Mouse (Mus musculus) limb, embryonic 13.5 days (tissue): ENCODE measurements around the gene Cacng3. TPM values are rescaled to one million over a fixed set of nuclear protein-coding genes. Genes with fewer than 3 reads are reported as not detected.

Experiments
- ATAC-seq: fragments of 200-750 bp; cut with Nextera tagmentation; 2 replicates; pipeline ENCODE4 v1.8.0; 2017; ENCODE audit warnings: low read depth, moderate number of reproducible peaks, moderate TSS enrichment; ENCODE audit not compliant: low FRiP score
- H3K27ac ChIP-seq: fragments of 300-500 bp; sonication (generic); 2 replicates; pipeline ENCODE4 v1.5.1; 2015; ENCODE audit warnings: inconsistent platforms, mild to moderate bottlenecking, moderate library complexity
- H3K27me3 ChIP-seq: fragments of 300-500 bp; sonication (generic); 2 replicates; pipeline ENCODE4 v1.6.1; 2015; ENCODE audit warnings: mild to moderate bottlenecking, inconsistent platforms
- H3K36me3 ChIP-seq: fragments of 300-500 bp; sonication (generic); 2 replicates; pipeline ENCODE4 v1.6.1; 2015; ENCODE audit warnings: inconsistent platforms, mild to moderate bottlenecking, moderate library complexity
- H3K4me1 ChIP-seq: fragments of 300-500 bp; sonication (generic); 2 replicates; pipeline ENCODE4 v1.6.1; 2015; ENCODE audit warnings: inconsistent platforms
- H3K4me2 ChIP-seq: fragments of 300-500 bp; sonication (generic); replicated peaks from 2 replicates; pipeline ENCODE4 v1.6.1; 2015; ENCODE audit warnings: inconsistent platforms, mild to moderate bottlenecking, moderate library complexity
- H3K4me3 ChIP-seq: fragments of 300-500 bp; sonication (generic); 2 replicates; pipeline ENCODE4 v1.5.1; 2015; ENCODE audit warnings: moderate library complexity, mild to moderate bottlenecking, inconsistent platforms
- H3K9ac ChIP-seq: fragments of 300-500 bp; sonication (generic); 2 replicates; pipeline ENCODE4 v1.6.1; 2015; ENCODE audit warnings: mild to moderate bottlenecking, inconsistent platforms
- H3K9me3 ChIP-seq: fragments of 300-500 bp; sonication (generic); 2 replicates; pipeline ENCODE4 v1.6.1; 2016; ENCODE audit warnings: inconsistent platforms
- WGBS: fragments of 180-500 bp; shearing (Covaris S2); methylation state at CpG from one replicate; pipeline ENCODE4 v1.1.7; 2015; 5-methylcytosine and 5-hydroxymethylcytosine counted together
- polyA plus RNA-seq: library from polyadenylated mRNA; unstranded; fragments of >200 nt; fragmentation: Nextera tagmentation; extraction: Ambion mirVana; gene quantifications from 2 replicates; pipeline ENCODE4 v1.2.1, GENCODE M21; 2015

Cacng3 gene
- polyA plus RNA-seq, 1 experiment from 2014 or later, result not detected

DNA sequence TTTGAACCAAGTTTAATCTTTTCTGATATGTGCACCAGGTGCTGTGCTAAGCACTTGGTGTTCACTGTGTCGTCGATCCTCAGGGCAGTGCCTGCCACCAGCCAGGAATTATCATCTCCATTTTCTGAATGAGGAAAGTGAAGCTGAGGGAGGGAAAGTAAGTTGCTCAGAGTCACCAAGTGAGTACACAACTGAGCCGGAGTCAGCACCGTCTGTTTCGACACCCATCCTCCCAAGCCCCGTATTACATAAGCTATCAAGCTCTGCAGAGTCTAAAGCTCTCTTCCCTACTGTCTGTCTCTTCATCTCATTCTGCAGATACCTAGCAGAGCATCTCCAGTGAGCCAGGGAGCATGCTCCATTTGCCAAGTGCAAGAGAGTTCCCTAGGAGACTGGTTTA, 124.8 kb downstream of the Cacng3 start:
- no peak overlapping the region for H3K9ac ChIP-seq
- H3K9me3 ChIP-seq, result no peaks in the 10 kb centered on the region
- H3K36me3 ChIP-seq, result no peaks in the 10 kb centered on the region
- H3K4me3 ChIP-seq, result no peak overlapping the region
- H3K27ac ChIP-seq, result no peak overlapping the region
- no peaks in the 10 kb centered on the region for H3K27me3 ChIP-seq
- no peak overlapping the region for H3K4me2 ChIP-seq
- ATAC-seq, result no peak
- WGBS, result 88% methylated on average over 6 of the region's 6 CpGs
- H3K4me1 ChIP-seq, result no peaks in the 10 kb centered on the region

DNA sequence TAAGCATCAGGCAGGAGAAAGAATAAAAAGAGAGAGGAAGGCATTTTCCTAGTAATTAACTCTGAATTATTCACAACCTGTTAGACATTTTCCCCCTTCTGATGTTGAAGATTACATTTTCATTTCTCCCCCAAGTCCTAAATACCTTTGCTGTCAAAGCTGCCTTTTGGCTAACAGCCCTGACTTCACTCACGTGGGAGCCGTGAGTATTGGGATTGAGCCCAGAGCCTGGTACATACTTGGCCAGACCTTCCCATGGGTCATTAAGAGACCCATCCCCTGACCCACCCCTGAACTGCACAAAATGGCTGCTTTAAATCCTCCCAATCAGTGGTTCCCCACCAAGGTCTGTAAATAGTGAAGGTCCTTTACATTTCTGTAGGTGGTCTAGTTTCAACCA, 130.5 kb downstream of the Cacng3 start:
- ATAC-seq, result no peak
- no peaks in the 10 kb centered on the region for H3K36me3 ChIP-seq

DNA sequence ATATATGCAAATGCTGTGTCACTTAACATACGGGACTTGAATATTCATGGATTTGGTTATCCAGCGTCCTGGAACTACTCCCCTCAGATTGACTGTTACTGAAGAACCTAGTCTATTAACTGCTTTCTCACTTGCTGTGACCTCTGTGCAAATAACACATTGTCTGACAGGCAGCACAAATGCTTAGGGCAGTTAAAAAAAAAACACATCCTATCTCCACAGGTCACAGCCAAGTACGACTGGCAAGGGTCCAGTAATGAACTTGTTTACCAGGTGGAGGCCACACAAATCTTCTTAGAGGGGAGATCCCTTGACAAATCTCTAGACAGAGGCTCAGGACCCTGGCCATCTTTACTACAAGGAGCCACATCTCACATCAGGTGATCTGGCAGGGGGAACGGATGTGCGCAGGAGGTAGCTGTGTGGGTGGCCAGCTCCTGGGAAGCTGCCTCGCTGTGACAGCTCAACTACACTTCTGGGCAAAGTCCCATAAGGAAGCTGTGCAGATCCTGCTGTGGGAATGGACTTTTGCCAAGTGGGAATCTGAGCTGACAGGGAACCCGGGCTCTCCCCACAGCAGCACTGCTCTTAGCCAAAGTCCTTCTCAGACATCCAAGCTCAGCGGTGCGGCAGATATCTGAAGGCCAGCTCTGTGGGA, 133.7 kb downstream of the Cacng3 start:
- 0 out of 2 replicates have a peak, but pooled peaks have one; percentile 32 for ATAC-seq
- 64% methylated on average over 9 of the region's 9 CpGs for WGBS

More for the DNA sequence above, 130.5 kb downstream of the Cacng3 start:
- H3K4me3 ChIP-seq, result no peak overlapping the region
- WGBS, result 52% methylated on average over 2 of the region's 2 CpGs
- no peak overlapping the region for H3K9ac ChIP-seq
- H3K27me3 ChIP-seq, result no peaks in the 10 kb centered on the region
- no peak overlapping the region for H3K4me2 ChIP-seq
- H3K4me1 ChIP-seq, result peaks cover 4% of the 10 kb centered on the region
- H3K9me3 ChIP-seq, result no peaks in the 10 kb centered on the region
- H3K27ac ChIP-seq, result no peak overlapping the region

GRCm38 (mm10) chr7:122806531-122806930, 136.2 kb downstream of the Cacng3 start:
- H3K36me3 ChIP-seq, result no peaks in the 10 kb centered on the region
- no peak overlapping the region for H3K9ac ChIP-seq
- no peaks in the 10 kb centered on the region for H3K27me3 ChIP-seq
- WGBS, result 76% methylated on average over 5 of the region's 5 CpGs
- no peak overlapping the region for H3K27ac ChIP-seq
- H3K9me3 ChIP-seq, result no peaks in the 10 kb centered on the region
- H3K4me3 ChIP-seq, result no peak overlapping the region
- peaks cover 4% of the 10 kb centered on the region; the same call in 1 of the 2 replicates for H3K4me1 ChIP-seq
- H3K4me2 ChIP-seq, result no peak overlapping the region
- ATAC-seq, result no peak

More for the DNA sequence above, 133.7 kb downstream of the Cacng3 start:
- H3K4me1 ChIP-seq, result peaks cover 4% of the 10 kb centered on the region
- H3K9me3 ChIP-seq, result no peaks in the 10 kb centered on the region
- H3K27me3 ChIP-seq, result no peaks in the 10 kb centered on the region
- no peaks in the 10 kb centered on the region for H3K36me3 ChIP-seq
- H3K9ac ChIP-seq, result no peak overlapping the region
- H3K4me3 ChIP-seq, result no peak overlapping the region
- no peak overlapping the region for H3K4me2 ChIP-seq
- H3K27ac ChIP-seq, result no peak overlapping the region

DNA sequence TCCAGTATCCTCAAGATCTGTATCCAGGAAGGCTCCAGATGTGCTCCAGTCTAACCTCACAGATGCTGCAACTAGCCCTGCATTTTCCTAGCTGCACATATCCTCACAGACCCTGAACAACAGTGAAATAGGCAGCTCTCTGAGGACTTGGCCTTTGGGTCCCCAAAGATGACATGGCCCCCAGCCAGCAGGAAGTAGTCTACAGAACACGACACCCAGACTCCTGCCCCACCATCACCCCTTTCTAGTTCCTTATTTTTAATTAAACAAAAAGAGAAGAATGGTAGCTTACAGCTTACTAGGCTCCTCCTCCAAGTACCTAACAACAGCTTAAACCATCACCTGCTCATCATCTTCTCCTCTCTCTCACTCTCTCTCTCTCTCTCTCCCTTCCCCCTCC, 143.4 kb downstream of the Cacng3 start:
- Histone ChIP-seq H3K4me3 (no peak overlapping the region), H3K27me3 (no peaks in the 10 kb centered on the region), H3K9ac (no peak overlapping the region), H3K4me2 (no peak overlapping the region), H3K4me1 (no peaks in the 10 kb centered on the region), H3K9me3 (no peaks in the 10 kb centered on the region), H3K27ac (no peak overlapping the region), H3K36me3 (no peaks in the 10 kb centered on the region)
- no peak for ATAC-seq
- WGBS, result 56% methylated on average over 1 of the region's 1 CpGs

GRCm38 (mm10) chr7:122817565-122817964, 147.3 kb downstream of the Cacng3 start:
- Histone ChIP-seq H3K9ac (no peak overlapping the region), H3K36me3 (no peaks in the 10 kb centered on the region), H3K4me3 (no peak overlapping the region), H3K4me2 (no peak overlapping the region), H3K27me3 (no peaks in the 10 kb centered on the region), H3K4me1 (no peaks in the 10 kb centered on the region), H3K27ac (no peak overlapping the region), H3K9me3 (no peaks in the 10 kb centered on the region)
- 55% methylated on average over 7 of the region's 7 CpGs for WGBS
- ATAC-seq, result no peak
